Mouse (Mus musculus) gastrocnemius, adult 18-20 months (tissue): ENCODE results near the gene Dazl. TPM values are rescaled to one million over a fixed set of nuclear protein-coding genes. Genes with fewer than 3 reads are reported as not detected.
"Not testable (repeated sequence)": the region's sequence is repeated elsewhere in the genome, so short reads cannot be mapped to it uniquely, and the experiment has no call there.

Experiments
- DNase-seq: peaks from one replicate; pipeline ENCODE4 v3.0.0; 2021; ENCODE audit warnings: low spot score
- total RNA-seq, 2 experiments: library from RNA; stranded (reverse); gene quantifications; 2 replicates each; pipeline ENCODE4 v1.2.3; 2021

The Dazl gene
- total RNA-seq, 2 experiments from 2014 or later = 0.16 to 0.21 TPM

DNA sequence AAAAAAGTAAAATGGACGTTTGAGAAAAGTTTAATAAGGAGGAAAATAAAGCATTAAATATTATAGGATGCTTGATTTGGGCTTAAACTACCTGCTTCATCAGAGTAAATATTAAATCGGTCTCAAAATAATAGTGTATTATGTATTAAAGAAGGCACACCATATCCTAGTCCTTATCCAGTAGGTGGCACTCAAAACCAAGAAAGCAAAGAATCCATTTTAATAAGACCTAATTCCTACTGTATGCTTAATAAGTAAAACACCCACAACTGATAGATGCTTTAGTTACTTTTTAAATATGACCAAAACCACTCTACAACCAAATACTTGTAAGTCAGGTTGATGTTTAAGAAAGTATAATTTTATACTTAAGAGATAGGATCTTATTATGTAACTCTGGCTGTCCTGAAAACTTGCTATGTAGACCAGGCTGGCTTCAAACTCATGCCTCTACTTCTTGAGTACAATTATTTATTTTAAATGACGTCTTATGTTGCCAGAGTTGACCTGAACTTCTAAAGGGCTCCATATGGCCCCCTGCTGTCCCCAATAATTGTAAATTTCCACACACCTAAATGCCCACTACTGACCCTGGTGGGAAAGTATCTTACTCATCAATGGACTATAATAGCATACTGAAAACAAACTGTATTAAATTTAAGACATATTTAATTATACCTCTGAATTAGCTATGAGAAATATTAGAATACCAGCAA is 1.8 kb downstream of the Dazl start:
- DNase-seq = peak; percentile 19

DNA sequence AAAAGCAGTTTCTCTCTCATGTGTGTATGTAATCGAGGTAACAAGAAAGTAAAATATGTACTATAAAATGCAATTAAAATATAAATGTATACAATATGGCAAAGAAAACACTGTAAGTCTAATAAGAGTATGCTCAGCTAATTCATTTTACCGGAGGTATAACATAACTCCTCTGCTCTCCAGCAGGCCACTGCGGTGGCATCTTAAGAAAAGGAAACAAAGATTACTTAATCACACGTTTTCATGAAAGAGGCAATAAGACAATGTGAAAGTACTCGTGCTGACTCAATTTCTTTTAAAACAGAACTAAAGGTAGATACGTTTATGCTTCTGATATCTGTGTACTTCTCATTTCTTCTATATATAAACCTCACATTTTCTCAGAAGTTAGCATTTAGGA is 8.6 kb downstream of the Dazl start:
- no peak for DNase-seq

GRCm38 (mm10) chr17:50261615-50262014 is 31.8 kb downstream of the Dazl start:
- not testable (repeated sequence) for DNase-seq

GRCm38 (mm10) chr17:50260856-50261255 is 32.6 kb downstream of the Dazl start:
- no peak for DNase-seq

DNA sequence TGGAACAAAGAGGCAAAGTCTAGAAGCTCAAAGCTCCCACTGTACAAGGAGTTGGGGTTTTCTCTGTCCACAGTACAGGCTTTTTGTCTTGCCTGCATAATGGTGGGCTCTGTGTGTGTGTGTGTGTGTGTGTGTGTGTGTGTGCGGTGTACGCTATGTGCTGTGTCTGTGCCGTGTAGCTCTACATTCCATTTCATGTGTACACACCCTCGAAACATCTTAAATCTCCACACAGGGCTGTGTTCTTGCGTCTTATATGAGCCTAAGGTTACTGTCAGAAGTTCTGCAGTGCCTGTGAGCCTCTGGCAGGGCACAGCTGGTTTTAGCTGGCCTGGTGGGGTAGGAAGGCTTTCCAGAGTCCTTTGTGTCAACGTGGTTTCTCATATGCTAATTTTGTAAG is 46.8 kb downstream of the Dazl start:
- no peak for DNase-seq

- DNase-seq = no peak
Observed at GRCm38 (mm10) chr17:50244675-50245074, 48.8 kb downstream of the Dazl start.

DNA sequence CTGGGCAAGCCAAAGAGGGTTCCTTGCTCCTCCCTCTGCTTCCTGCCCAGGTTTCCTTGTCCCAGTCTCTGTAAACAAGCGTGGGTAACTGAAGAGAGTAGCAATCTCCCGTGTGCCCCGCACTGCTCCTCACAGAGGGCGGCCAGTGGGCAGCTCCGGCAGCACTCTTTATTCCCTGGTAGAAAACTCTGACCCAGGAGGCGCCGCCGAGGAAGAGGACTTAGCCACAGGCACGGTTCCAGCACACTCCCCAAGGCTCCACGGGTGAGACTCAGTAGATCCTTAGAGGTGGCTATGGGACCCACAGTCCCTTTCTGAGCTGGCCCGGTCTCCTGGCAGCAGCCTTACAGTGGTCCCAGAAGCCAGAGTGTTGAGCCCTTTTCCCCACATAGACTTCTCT is 50.1 kb downstream of the Dazl start:
- no peak for DNase-seq

DNA sequence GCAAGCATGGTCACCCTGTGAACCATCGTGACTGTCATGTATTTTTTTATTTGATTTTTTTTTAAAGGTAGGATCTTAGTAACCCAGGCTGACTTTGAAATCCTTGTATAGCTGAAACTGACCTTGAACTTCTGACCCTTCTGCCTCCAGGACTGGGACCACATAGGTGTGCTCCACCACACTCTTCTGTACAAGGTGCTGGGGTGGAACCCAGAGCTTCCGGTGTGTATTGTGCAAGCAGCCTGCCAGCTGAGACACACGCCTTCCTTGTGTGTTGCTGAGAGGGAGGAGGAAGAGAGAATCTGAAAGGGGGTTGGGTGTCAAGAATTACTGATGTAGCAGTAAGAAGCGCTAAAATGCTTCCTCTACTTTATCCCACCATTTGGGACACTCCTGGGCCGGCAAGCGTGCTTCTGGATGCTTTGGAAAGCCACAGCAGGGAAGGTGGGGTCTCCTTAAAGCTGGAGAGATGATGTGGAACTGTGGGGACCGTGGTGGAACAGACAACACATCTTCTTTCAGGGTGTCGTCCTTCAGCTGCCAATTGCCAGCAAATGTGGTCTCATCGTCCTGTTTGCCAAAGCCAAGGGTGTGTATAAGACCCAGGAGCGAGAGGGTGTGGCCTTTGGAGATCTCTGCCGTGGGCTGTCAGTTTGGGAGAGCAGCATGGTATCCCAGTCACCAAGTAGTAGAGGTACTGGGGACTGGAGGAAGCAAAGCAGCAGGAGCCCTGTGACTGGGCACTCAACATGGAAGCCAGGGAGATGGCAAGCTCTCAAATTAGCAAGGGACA is 55.4 kb downstream of the Dazl start:
- DNase-seq = no peak

DNA sequence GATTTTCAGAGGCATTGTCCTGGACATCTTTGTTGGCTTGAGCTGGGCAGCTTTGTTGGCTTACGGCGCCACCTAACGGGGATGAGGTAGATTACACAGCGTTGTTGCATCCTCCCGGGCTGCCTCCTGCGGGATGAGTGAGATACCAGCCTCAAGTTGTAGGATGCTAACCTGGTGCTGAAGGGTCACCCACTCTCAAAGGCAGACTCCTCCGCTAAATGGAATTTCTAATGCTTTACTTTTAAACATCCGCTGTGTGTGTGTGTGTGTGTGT is 56.1 kb downstream of the Dazl start:
- peak; percentile 80 for DNase-seq

GRCm38 (mm10) chr17:50236702-50237435 is 56.6 kb downstream of the Dazl start:
- no peak for DNase-seq

DNA sequence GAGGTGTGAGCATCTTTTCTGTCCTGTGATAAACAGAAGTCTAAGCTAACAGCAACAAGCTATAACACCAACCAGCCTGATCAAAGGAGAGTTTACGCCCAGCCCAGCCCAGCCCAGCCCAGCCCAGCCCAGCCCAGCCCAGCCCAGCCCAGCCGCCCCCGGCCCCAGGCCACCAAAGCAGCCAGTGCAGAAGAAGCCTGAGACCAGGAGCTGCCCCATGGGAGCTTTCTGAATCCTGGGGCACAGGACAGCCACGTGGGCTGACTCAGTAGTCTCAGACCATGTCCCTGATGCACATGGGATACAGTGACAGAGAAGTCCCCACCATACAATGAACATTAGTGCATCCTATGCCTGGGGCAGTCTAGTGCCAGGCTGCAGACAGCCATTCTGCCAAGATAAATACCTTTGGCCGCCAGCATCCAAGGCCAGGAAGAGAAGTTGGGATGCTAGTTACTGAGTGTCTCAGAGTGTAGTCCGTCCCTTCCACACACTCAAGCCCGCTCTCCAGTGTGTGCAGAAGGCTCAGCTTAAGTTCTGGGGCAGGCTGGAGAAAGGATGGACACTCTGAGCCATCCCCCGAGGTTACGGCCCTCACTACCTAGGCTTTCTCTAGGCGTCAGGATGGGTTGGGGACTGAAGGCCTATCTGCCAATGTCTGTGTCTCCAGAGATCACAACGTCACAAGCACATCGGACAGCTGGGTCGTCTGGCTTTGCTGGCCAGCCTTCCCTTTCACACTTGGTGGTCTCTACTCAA is 57.3 kb downstream of the Dazl start:
- DNase-seq = no peak

GRCm38 (mm10) chr17:50233956-50234355 is 59.5 kb downstream of the Dazl start:
- no peak for DNase-seq

DNA sequence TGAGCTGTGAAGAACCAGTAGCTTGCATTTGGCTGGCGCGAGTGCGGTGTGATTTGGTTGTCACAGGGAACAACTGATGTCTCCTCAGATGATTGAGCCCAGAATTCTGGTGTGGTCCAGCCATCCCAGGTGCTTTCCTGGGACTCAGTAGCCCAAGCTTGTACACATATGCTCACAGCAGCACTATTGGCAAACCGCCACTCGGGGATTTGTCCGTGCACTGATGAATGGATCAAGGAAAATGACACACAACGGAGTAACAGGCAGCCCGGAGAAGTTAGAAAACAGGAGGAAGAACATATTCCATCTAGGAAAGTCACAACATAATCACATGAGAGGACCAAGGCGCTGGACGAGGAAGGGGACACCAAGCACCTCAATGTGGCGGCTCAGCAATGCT is 60.6 kb downstream of the Dazl start:
- no peak for DNase-seq

- DNase-seq = no peak
Observed at GRCm38 (mm10) chr17:50231206-50231605, 62.2 kb downstream of the Dazl start.

- no peak for DNase-seq
Observed at GRCm38 (mm10) chr17:50229534-50229933, 63.9 kb downstream of the Dazl start.

Other genes with a start within 250 kb of the Dazl start
- gene Rftn1, start 103.0 kb downstream of the Dazl start, total RNA-seq = 10 to 100 TPM; 10.3 to 10.6 TPM
- 10 to 100 TPM; 36.7 to 38.0 TPM for gene Plcl2, start 215.8 kb upstream of the Dazl start, total RNA-seq